Mouse (Mus musculus) limb, embryonic 13.5 days (tissue): Measurements from ENCODE around the gene Cited2. TPM values are rescaled to one million over a fixed set of nuclear protein-coding genes. Genes with fewer than 3 reads are reported as not detected.

ENCODE experiments used
- ATAC-seq: fragments of 200-750 bp; cut with Nextera tagmentation; 2 replicates; pipeline ENCODE4 v1.8.0; 2017; ENCODE audit warnings: low read depth, moderate number of reproducible peaks, moderate TSS enrichment; ENCODE audit not compliant: low FRiP score
- H3K27ac ChIP-seq: fragments of 300-500 bp; sonication (generic); 2 replicates; pipeline ENCODE4 v1.5.1; 2015; ENCODE audit warnings: inconsistent platforms, mild to moderate bottlenecking, moderate library complexity
- H3K27me3 ChIP-seq: fragments of 300-500 bp; sonication (generic); 2 replicates; pipeline ENCODE4 v1.6.1; 2015; ENCODE audit warnings: mild to moderate bottlenecking, inconsistent platforms
- H3K36me3 ChIP-seq: fragments of 300-500 bp; sonication (generic); 2 replicates; pipeline ENCODE4 v1.6.1; 2015; ENCODE audit warnings: inconsistent platforms, mild to moderate bottlenecking, moderate library complexity
- H3K4me1 ChIP-seq: fragments of 300-500 bp; sonication (generic); 2 replicates; pipeline ENCODE4 v1.6.1; 2015; ENCODE audit warnings: inconsistent platforms
- H3K4me2 ChIP-seq: fragments of 300-500 bp; sonication (generic); replicated peaks from 2 replicates; pipeline ENCODE4 v1.6.1; 2015; ENCODE audit warnings: inconsistent platforms, mild to moderate bottlenecking, moderate library complexity
- H3K4me3 ChIP-seq: fragments of 300-500 bp; sonication (generic); 2 replicates; pipeline ENCODE4 v1.5.1; 2015; ENCODE audit warnings: moderate library complexity, mild to moderate bottlenecking, inconsistent platforms
- H3K9ac ChIP-seq: fragments of 300-500 bp; sonication (generic); 2 replicates; pipeline ENCODE4 v1.6.1; 2015; ENCODE audit warnings: mild to moderate bottlenecking, inconsistent platforms
- H3K9me3 ChIP-seq: fragments of 300-500 bp; sonication (generic); 2 replicates; pipeline ENCODE4 v1.6.1; 2016; ENCODE audit warnings: inconsistent platforms
- WGBS: fragments of 180-500 bp; shearing (Covaris S2); methylation state at CpG from one replicate; pipeline ENCODE4 v1.1.7; 2015; 5-methylcytosine and 5-hydroxymethylcytosine counted together
- polyA plus RNA-seq: library from polyadenylated mRNA; unstranded; fragments of >200 nt; fragmentation: Nextera tagmentation; extraction: Ambion mirVana; gene quantifications from 2 replicates; pipeline ENCODE4 v1.2.1, GENCODE M21; 2015

Cited2 gene
- polyA plus RNA-seq, 1 experiment from 2014 or later = 37.3 TPM

GRCm38 (mm10) chr10:17761652-17762051 is 38.6 kb downstream of the Cited2 start:
- WGBS = 92% methylated on average over 1 of the region's 1 CpGs
- Histone ChIP-seq H3K4me2 (no peak overlapping the region), H3K9me3 (no peaks in the 10 kb centered on the region), H3K4me3 (no peak overlapping the region), H3K4me1 (no peaks in the 10 kb centered on the region), H3K36me3 (no peaks in the 10 kb centered on the region), H3K9ac (no peak overlapping the region), H3K27ac (no peak overlapping the region), H3K27me3 (no peaks in the 10 kb centered on the region)
- no peak for ATAC-seq

- no peak overlapping the region for H3K4me3 ChIP-seq
- no peaks in the 10 kb centered on the region for H3K4me1 ChIP-seq
- no peaks in the 10 kb centered on the region for H3K27me3 ChIP-seq
- H3K9ac ChIP-seq = no peak overlapping the region
- no peaks in the 10 kb centered on the region for H3K9me3 ChIP-seq
- H3K4me2 ChIP-seq = no peak overlapping the region
- H3K36me3 ChIP-seq = no peaks in the 10 kb centered on the region
- H3K27ac ChIP-seq = no peak overlapping the region
- WGBS = 98% methylated on average over 8 of the region's 8 CpGs
- ATAC-seq = no peak
Observed at GRCm38 (mm10) chr10:17762946-17763345, 39.9 kb downstream of the Cited2 start.

- Histone ChIP-seq H3K27ac (no peak overlapping the region), H3K4me3 (no peak overlapping the region), H3K9ac (no peak overlapping the region), H3K36me3 (no peaks in the 10 kb centered on the region), H3K27me3 (no peaks in the 10 kb centered on the region), H3K4me2 (no peak overlapping the region), H3K9me3 (no peaks in the 10 kb centered on the region), H3K4me1 (no peaks in the 10 kb centered on the region)
- 37% methylated on average over 5 of the region's 5 CpGs for WGBS
- ATAC-seq = no peak
Observed at GRCm38 (mm10) chr10:17769856-17770255, 46.8 kb downstream of the Cited2 start.

GRCm38 (mm10) chr10:17772364-17772763 is 49.3 kb downstream of the Cited2 start:
- 79% methylated on average over 10 of the region's 10 CpGs for WGBS
- H3K27me3 ChIP-seq = no peaks in the 10 kb centered on the region
- H3K36me3 ChIP-seq = no peaks in the 10 kb centered on the region
- H3K9me3 ChIP-seq = no peaks in the 10 kb centered on the region
- no peak overlapping the region for H3K9ac ChIP-seq
- H3K4me3 ChIP-seq = no peak overlapping the region
- no peak overlapping the region for H3K27ac ChIP-seq
- no peaks in the 10 kb centered on the region for H3K4me1 ChIP-seq
- no peak overlapping the region for H3K4me2 ChIP-seq
- no peak for ATAC-seq

GRCm38 (mm10) chr10:17774366-17774765 is 51.3 kb downstream of the Cited2 start:
- H3K4me1 ChIP-seq = no peaks in the 10 kb centered on the region
- H3K36me3 ChIP-seq = no peaks in the 10 kb centered on the region
- 81% methylated on average over 3 of the region's 3 CpGs for WGBS
- H3K4me2 ChIP-seq = no peak overlapping the region
- H3K4me3 ChIP-seq = no peak overlapping the region
- H3K27me3 ChIP-seq = no peaks in the 10 kb centered on the region
- H3K27ac ChIP-seq = no peak overlapping the region
- H3K9me3 ChIP-seq = no peaks in the 10 kb centered on the region
- no peak overlapping the region for H3K9ac ChIP-seq
- ATAC-seq = no peak

GRCm38 (mm10) chr10:17775079-17775478 is 52.1 kb downstream of the Cited2 start:
- Histone ChIP-seq H3K4me2 (no peak overlapping the region), H3K27ac (no peak overlapping the region), H3K27me3 (no peaks in the 10 kb centered on the region), H3K4me1 (no peaks in the 10 kb centered on the region), H3K36me3 (no peaks in the 10 kb centered on the region), H3K9me3 (no peaks in the 10 kb centered on the region), H3K4me3 (no peak overlapping the region), H3K9ac (no peak overlapping the region)
- no peak for ATAC-seq
- WGBS = 67% methylated on average over 4 of the region's 4 CpGs

Other genes starting within 250 kb of the Cited2 start
- 3.8 and 4.5 TPM in 2 replicates for gene Txlnb, start 73.0 kb downstream of the Cited2 start, polyA plus RNA-seq
- gene Heca, start 224.8 kb downstream of the Cited2 start, polyA plus RNA-seq = 5.6 and 6.3 TPM in 2 replicates